Mouse (Mus musculus) thymus, adult 2 months (tissue): Measurements from ENCODE around the gene S100a16. TPM values are rescaled to one million over a fixed set of nuclear protein-coding genes. Genes with fewer than 3 reads are reported as not detected.
A peak's percentile ranks its signal among the peaks of the same experiment; 100 is the strongest.

Experiments used
- DNase-seq: peaks from one replicate; pipeline ENCODE4 v3.0.0; 2021
- H3K27ac ChIP-seq: fragments of 200-500 bp; 2 replicates; pipeline ENCODE4 v1.5.1; 2012; ENCODE audit warnings: low read length, control low read depth; ENCODE audit not compliant: control insufficient read depth, insufficient read depth
- H3K27me3 ChIP-seq: fragments of 200-500 bp; 2 replicates; pipeline ENCODE4 v1.6.1; 2012; ENCODE audit warnings: mild to moderate bottlenecking, low read length, moderate library complexity, mixed read lengths; ENCODE audit not compliant: control insufficient read depth, insufficient read depth
- H3K36me3 ChIP-seq: fragments of 200-500 bp; 2 replicates; pipeline ENCODE4 v1.6.1; 2012; ENCODE audit warnings: mild to moderate bottlenecking, low read length, moderate library complexity; ENCODE audit not compliant: control insufficient read depth, insufficient read depth
- H3K4me1 ChIP-seq: fragments of 200-500 bp; replicated peaks from 2 replicates; pipeline ENCODE4 v1.6.1; 2012; ENCODE audit warnings: low read length; ENCODE audit not compliant: control insufficient read depth, insufficient read depth
- H3K4me3 ChIP-seq: fragments of 200-500 bp; 2 replicates; pipeline ENCODE4 v1.5.1; 2012; ENCODE audit warnings: mild to moderate bottlenecking, low read length, control low read depth, moderate library complexity; ENCODE audit not compliant: control insufficient read depth, insufficient read depth
- CTCF ChIP-seq: fragments of 200-500 bp; IDR thresholded peaks from 2 replicates; pipeline ENCODE4 v1.5.1; 2012; ENCODE audit warnings: mild to moderate bottlenecking, control low read depth, low read length, moderate library complexity, borderline replicate concordance; ENCODE audit not compliant: control insufficient read depth, poor library complexity, insufficient read depth; ENCODE audit errors: extremely low read depth
- POLR2A ChIP-seq: fragments of 200-500 bp; IDR thresholded peaks from 2 replicates; pipeline ENCODE4 v1.6.1; 2012; ENCODE audit warnings: mild to moderate bottlenecking, low read length, control low read depth, moderate library complexity; ENCODE audit not compliant: control insufficient read depth, poor library complexity, insufficient read depth; ENCODE audit errors: extremely low read depth
- WGBS: fragments of 180-500 bp; shearing (Covaris S2); methylation state at CpG from one replicate; pipeline ENCODE4 v1.1.7; 2018; 5-methylcytosine and 5-hydroxymethylcytosine counted together
- polyA plus RNA-seq: library from polyadenylated mRNA; depleted of rRNA; stranded (reverse); fragments of >200 nt; gene quantifications from 2 replicates; pipeline ENCODE4 v1.2.3, GENCODE M21; 2012

Gene S100a16
- polyA plus RNA-seq, 1 experiment, result 69.6 TPM

- Histone ChIP-seq H3K27me3 (no peaks in the 10 kb centered on the region), H3K36me3 (no peaks in the 10 kb centered on the region), H3K4me1 (no peaks in the 10 kb centered on the region), H3K4me3 (no peak overlapping the region), H3K27ac (no peak overlapping the region)
- WGBS, result 76% methylated on average over 1 of the region's 1 CpGs
- no peak for DNase-seq
- TF ChIP-seq POLR2A (no peak), CTCF (no peak)
These were observed 1.6 kb upstream of the S100a16 start for GRCm38 (mm10) chr3:90535446-90535845.

- H3K36me3 ChIP-seq, result no peaks in the 10 kb centered on the region
- peak overlapping the region; percentile 2; the same call in 1 of the 2 replicates for H3K4me3 ChIP-seq
- no peaks in the 10 kb centered on the region for H3K4me1 ChIP-seq
- 88% methylated on average over 5 of the region's 5 CpGs for WGBS
- no peaks in the 10 kb centered on the region for H3K27me3 ChIP-seq
- no peak for DNase-seq
- no peak for TF ChIP-seq CTCF
- TF ChIP-seq POLR2A, result no peak
- no peak overlapping the region for H3K27ac ChIP-seq
These were observed 847 bp downstream of the S100a16 start for GRCm38 (mm10) chr3:90537905-90538296.

GRCm38 (mm10) chr3:90540904-90541303 lies 3.9 kb downstream of the S100a16 start:
- 95% methylated on average over 4 of the region's 4 CpGs for WGBS
- H3K4me1 ChIP-seq, result no peaks in the 10 kb centered on the region
- no peak overlapping the region for H3K27ac ChIP-seq
- H3K4me3 ChIP-seq, result no peak overlapping the region
- H3K36me3 ChIP-seq, result no peaks in the 10 kb centered on the region
- no peak for DNase-seq
- TF ChIP-seq POLR2A (no peak), CTCF (no peak)
- H3K27me3 ChIP-seq, result no peaks in the 10 kb centered on the region

- H3K27me3 ChIP-seq, result no peaks in the 10 kb centered on the region
- no peak overlapping the region for H3K27ac ChIP-seq
- 88% methylated on average over 5 of the region's 5 CpGs for whole genome bisulfite sequencing
- no peaks in the 10 kb centered on the region for H3K4me1 ChIP-seq
- H3K4me3 ChIP-seq, result no peak overlapping the region
- DNase-seq, result no peak
- H3K36me3 ChIP-seq, result no peaks in the 10 kb centered on the region
- no peak for TF ChIP-seq CTCF
- no peak for TF ChIP-seq POLR2A
These were observed 12.8 kb downstream of the S100a16 start for GRCm38 (mm10) chr3:90549676-90550420.

GRCm38 (mm10) chr3:90550421-90550790 lies 13.4 kb downstream of the S100a16 start:
- Histone ChIP-seq H3K4me3 (no peak overlapping the region), H3K36me3 (no peaks in the 10 kb centered on the region), H3K27me3 (no peaks in the 10 kb centered on the region), H3K4me1 (no peaks in the 10 kb centered on the region), H3K27ac (no peak overlapping the region)
- TF ChIP-seq POLR2A, result no peak
- no peak for TF ChIP-seq CTCF
- WGBS, result 75% methylated on average over 2 of the region's 2 CpGs
- DNase-seq, result no peak

DNA sequence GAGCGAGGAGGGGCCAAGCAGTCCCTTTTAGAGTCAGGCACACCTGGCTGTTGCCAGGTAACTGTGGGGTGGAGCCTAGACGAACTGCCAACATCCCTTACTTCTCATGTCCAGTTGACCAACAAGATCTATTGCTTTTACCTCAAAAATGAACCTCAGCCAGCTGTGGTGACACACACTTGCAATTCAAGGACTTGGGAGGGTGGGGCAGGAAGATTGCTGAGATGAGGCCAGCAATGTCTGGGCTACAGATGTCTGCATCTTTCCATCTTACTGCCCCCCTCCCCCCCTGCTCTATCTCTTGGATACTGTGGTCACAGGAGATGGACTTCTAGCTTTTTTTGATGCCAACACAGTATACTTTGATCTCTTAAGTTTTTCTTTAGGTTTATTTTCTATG lies 15.2 kb downstream of the S100a16 start:
- TF ChIP-seq POLR2A, result no peak
- no peak for TF ChIP-seq CTCF
- H3K4me1 ChIP-seq, result no peaks in the 10 kb centered on the region
- H3K36me3 ChIP-seq, result no peaks in the 10 kb centered on the region
- WGBS, result 83% methylated on average over 2 of the region's 2 CpGs
- no peak overlapping the region for H3K27ac ChIP-seq
- no peak overlapping the region for H3K4me3 ChIP-seq
- no peaks in the 10 kb centered on the region for H3K27me3 ChIP-seq
- no peak for DNase-seq
